Mouse (Mus musculus) neural tube, embryonic 13.5 days (tissue): ENCODE results near the gene Hapln4. TPM values are rescaled to one million over a fixed set of nuclear protein-coding genes. Genes with fewer than 3 reads are reported as not detected.
"Not testable (repeated sequence)": the region's sequence is repeated elsewhere in the genome, so short reads cannot be mapped to it uniquely, and the experiment has no call there.

Source experiments
- ATAC-seq: fragments of 200-750 bp; cut with Nextera tagmentation; 2 replicates; pipeline ENCODE4 v1.8.0; 2017; ENCODE audit warnings: low read depth, mild to moderate bottlenecking, moderate TSS enrichment, moderate library complexity
- H3K27ac ChIP-seq: fragments of 300-500 bp; sonication (generic); replicated peaks from 2 replicates; pipeline ENCODE4 v1.5.1; 2015; ENCODE audit warnings: moderate library complexity, mild to moderate bottlenecking, inconsistent platforms
- H3K27me3 ChIP-seq: fragments of 300-500 bp; sonication (generic); 2 replicates; pipeline ENCODE4 v1.6.1; 2015; ENCODE audit warnings: mild to moderate bottlenecking, inconsistent platforms
- H3K36me3 ChIP-seq: fragments of 300-500 bp; sonication (generic); 2 replicates; pipeline ENCODE4 v1.6.1; 2015; ENCODE audit warnings: mild to moderate bottlenecking, inconsistent platforms
- H3K4me1 ChIP-seq: fragments of 300-500 bp; sonication (generic); replicated peaks from 2 replicates; pipeline ENCODE4 v1.6.1; 2015; ENCODE audit warnings: inconsistent platforms
- H3K4me2 ChIP-seq: fragments of 300-500 bp; sonication (generic); 2 replicates; pipeline ENCODE4 v1.6.1; 2015; ENCODE audit warnings: inconsistent platforms, mild to moderate bottlenecking, moderate library complexity
- H3K4me3 ChIP-seq: fragments of 300-500 bp; sonication (generic); 2 replicates; pipeline ENCODE4 v1.5.1; 2015; ENCODE audit warnings: mild to moderate bottlenecking, inconsistent platforms
- H3K9ac ChIP-seq: fragments of 300-500 bp; sonication (generic); 2 replicates; pipeline ENCODE4 v1.6.1; 2015; ENCODE audit warnings: moderate library complexity, mild to moderate bottlenecking, inconsistent platforms
- H3K9me3 ChIP-seq: fragments of 300-500 bp; sonication (generic); 2 replicates; pipeline ENCODE4 v1.6.1; 2016; ENCODE audit warnings: inconsistent platforms
- WGBS: fragments of 180-500 bp; shearing (Covaris S2); methylation state at CpG from one replicate; pipeline ENCODE4 v1.1.7; 2015; 5-methylcytosine and 5-hydroxymethylcytosine counted together
- polyA plus RNA-seq: library from polyadenylated mRNA; unstranded; fragments of >200 nt; fragmentation: Nextera tagmentation; extraction: Ambion mirVana; gene quantifications from 2 replicates; pipeline ENCODE4 v1.2.1, GENCODE M21; 2015

The Hapln4 gene
- polyA plus RNA-seq = 0.35 and 0.51 TPM in 2 replicates

DNA sequence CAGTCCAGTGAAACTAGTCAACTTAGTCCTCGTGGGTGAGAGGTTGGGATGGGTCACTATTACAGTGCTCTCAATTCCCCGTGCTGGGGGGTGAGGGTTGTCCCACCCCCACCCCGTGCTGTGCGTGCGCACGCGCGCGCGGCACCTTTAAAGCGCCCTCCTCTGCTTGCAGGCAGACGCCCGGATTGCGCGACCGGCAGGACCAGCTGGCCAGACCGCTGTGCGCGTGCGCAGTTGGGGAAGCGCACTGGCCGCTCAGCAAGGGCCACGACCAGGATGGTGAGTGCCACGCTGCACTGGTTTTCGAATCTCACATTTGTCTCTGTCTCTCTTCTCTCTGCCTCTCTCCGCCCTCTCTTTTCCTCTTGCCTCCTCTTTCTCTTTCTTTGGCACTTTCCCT lies at the start of gene Hapln4:
Gene Hapln4, plus strand, starts transcription at position 173 of the 400 bp plus-strand sequence.
- peaks cover 73% of the 10 kb centered on the region for H3K27me3 ChIP-seq
- peak within 1 kb of the TSS; percentile 67 for H3K9ac ChIP-seq
- H3K36me3 ChIP-seq = 0 out of 2 replicates have a peak, but pooled peaks cover 17% of the 10 kb centered on the region
- H3K4me3 ChIP-seq = peak within 1 kb of the TSS; percentile 45
- WGBS = 2% methylated on average over 26 of the region's 26 CpGs
- ATAC-seq = no peak
- peaks cover 30% of the 10 kb centered on the region for H3K4me1 ChIP-seq
- H3K4me2 ChIP-seq = peak within 1 kb of the TSS; percentile 80
- H3K9me3 ChIP-seq = no peaks in the 10 kb centered on the region
- no peak within 1 kb of the TSS for H3K27ac ChIP-seq

DNA sequence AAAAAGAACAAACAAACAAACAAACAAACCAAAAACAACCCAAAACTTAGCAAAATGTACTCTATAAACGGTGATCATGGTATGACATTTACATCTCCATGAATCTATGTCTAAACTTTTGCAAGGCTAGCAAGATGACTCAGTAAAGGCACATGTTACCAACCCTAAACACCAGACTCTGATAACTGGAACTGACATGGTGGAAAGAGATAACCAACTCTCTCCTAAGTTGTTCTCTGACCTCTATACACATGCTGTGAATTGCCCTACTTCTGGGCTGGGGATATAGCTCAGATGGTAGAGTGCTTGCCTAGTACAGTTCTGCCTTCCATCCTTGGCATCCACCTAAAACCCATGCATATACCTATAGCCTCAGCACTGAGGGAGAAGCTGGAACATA lies 45.3 kb upstream of the Hapln4 start:
- H3K4me3 ChIP-seq = no peak overlapping the region
- H3K27me3 ChIP-seq = no peaks in the 10 kb centered on the region
- no peak overlapping the region for H3K4me2 ChIP-seq
- peaks cover 16% of the 10 kb centered on the region; the same call in 1 of the 2 replicates for H3K36me3 ChIP-seq
- no peaks in the 10 kb centered on the region for H3K9me3 ChIP-seq
- H3K27ac ChIP-seq = no peak overlapping the region
- no peak overlapping the region for H3K9ac ChIP-seq
- peaks cover 23% of the 10 kb centered on the region for H3K4me1 ChIP-seq
- no peak for ATAC-seq
- WGBS = 92% methylated on average over 1 of the region's 1 CpGs

DNA sequence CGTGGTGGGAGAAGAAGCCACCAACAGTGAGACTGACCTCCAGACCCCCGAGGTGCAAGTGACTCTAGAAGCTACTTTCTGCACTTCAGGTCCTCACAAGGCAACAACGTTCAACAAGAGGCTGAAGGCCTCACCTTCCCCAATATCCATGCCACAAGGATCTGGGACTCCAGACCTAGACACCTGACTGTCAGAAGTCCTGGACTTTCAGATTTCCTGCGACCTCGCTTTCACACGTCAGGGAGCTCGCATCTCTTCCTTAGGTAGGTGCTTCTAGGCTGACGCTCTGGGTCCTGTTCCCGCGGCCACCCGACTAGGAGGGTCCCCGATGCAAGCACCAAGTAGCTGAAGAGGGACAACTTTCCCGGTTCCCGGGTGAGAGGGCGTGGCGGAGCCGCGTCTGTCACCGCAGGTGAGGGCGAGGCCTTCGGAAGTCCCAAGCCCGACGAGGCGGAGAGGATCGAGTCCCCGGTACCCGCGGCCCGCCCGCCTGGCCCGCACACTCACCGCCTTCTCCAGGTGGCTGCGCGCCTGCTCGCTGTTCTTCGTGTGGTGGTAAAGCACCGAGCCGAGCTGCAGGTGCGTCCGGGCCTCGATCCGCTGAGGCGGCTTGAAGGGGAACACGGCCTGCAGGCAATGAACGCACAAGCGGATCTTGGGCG lies 41.2 kb upstream of the Hapln4 start:
- ATAC-seq = no peak; the same call in 1 of the 2 replicates
- H3K9me3 ChIP-seq = no peaks in the 10 kb centered on the region
- peaks cover 39% of the 10 kb centered on the region for H3K4me1 ChIP-seq
- H3K4me3 ChIP-seq = peak overlapping the region; percentile 85
- H3K27me3 ChIP-seq = no peaks in the 10 kb centered on the region
- peak overlapping the region; percentile 87 for H3K27ac ChIP-seq
- H3K36me3 ChIP-seq = 0 out of 2 replicates have a peak, but pooled peaks cover 3% of the 10 kb centered on the region
- 2% methylated on average over 46 of the region's 47 CpGs for WGBS
- H3K9ac ChIP-seq = peak overlapping the region; percentile 97
- peak overlapping the region; percentile 97 for H3K4me2 ChIP-seq

DNA sequence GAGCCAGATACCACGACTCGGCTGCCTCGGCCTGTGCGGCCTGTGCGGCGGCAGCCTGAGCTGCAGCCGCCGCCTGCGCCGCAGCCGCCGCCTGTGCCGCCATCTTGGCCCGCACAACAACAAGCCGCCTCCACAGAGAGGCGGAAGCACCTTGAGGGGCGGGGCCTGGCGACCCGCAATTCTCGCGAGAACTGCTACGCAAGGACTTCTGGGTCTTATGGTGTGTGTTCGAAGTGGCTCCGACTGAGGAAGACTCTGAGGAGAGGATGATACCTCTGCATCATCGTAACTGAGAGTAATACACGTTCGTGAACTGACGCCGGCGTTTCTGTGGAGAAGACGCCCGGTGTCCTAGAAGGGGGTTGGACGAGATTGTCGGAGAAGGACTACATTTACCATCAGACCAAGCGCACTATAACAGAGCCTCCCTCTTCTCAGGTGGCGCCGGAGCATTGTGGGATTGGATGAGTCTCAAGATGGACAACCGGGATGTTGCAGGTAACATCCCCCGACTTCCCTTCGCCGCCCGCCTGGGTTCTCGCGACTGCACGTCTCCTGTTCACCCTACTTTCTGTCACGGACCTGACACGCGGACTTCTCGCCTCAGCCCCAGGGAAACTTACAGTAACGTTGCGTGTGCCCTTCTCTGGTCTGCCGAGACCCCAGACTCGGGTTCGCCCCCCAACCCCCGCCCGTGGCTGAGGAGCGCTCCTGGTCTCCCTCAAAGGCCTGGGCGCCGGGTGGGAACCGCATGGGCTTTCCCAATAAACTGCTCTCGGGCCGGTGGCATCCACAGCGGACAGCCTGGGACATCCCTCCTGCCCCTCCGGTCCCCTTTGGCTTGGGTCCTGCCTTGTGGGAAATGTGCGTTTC lies 40.4 kb upstream of the Hapln4 start, which contains the start of the genes Mau2 and Sugp1:
Gene Mau2, minus strand, starts transcription at position 152 of the 873 bp plus-strand sequence.
Gene Sugp1, plus strand, starts transcription at position 231 of the 873 bp plus-strand sequence.
- H3K9ac ChIP-seq = peak within 1 kb of the TSS; percentile 97
- H3K4me1 ChIP-seq = peaks cover 39% of the 10 kb centered on the region
- H3K4me2 ChIP-seq = peak within 1 kb of the TSS; percentile 97
- peak; percentile 98 for ATAC-seq
- H3K27me3 ChIP-seq = no peaks in the 10 kb centered on the region
- peak within 1 kb of the TSS; percentile 85 for H3K4me3 ChIP-seq
- peak within 1 kb of the TSS; percentile 87 for H3K27ac ChIP-seq
- under 1% methylated on average over 65 of the region's 65 CpGs for WGBS
- no peaks in the 10 kb centered on the region for H3K9me3 ChIP-seq
- H3K36me3 ChIP-seq = 0 out of 2 replicates have a peak, but pooled peaks cover 3% of the 10 kb centered on the region

DNA sequence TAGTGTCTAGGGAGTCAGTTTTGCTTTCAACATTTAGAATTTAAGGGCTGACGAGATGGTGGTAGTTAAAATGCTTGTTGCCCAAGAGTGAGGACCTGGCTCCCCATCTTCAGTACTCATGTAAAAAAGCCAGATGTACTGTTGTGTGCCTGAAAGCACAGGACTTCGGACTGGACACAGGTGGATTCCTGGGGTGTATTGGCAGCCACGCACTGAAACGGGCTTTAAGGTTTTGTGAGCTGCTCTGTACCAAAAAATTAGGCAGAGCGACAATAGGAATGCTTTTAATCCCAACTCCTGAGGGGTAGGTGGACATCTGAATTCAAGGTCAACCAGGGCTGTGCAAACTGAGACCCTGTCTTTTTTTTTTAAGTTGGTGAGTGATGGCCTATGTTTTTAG lies 39.3 kb upstream of the Hapln4 start:
- peak overlapping the region; percentile 97 for H3K4me2 ChIP-seq
- peak overlapping the region; percentile 85 for H3K4me3 ChIP-seq
- peaks cover 39% of the 10 kb centered on the region for H3K4me1 ChIP-seq
- no peaks in the 10 kb centered on the region for H3K9me3 ChIP-seq
- WGBS = 91% methylated on average over 5 of the region's 5 CpGs
- no peaks in the 10 kb centered on the region for H3K27me3 ChIP-seq
- peaks cover 11% of the 10 kb centered on the region for H3K36me3 ChIP-seq
- ATAC-seq = no peak
- peak overlapping the region; percentile 97 for H3K9ac ChIP-seq
- H3K27ac ChIP-seq = no peak overlapping the region

DNA sequence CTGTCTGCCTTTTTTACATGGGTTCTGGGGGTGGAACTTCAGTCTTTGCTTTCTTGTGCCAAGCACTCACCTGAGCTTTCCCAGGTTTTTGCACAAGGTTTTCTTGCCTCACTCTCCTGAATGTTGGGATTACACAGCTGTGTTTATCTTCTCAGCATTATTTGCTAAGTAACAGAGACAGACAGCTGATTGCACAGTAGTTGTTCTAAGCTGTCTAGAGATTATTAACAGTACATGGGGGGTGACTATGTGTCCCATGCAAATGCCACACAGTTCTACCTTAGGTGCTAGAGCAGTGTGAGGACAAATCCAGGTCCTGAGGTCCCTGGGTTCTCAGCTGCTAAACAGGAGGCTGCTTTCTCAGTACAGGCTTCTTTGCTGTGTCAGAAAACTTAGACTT lies 33.6 kb upstream of the Hapln4 start:
- Histone ChIP-seq H3K27ac (no peak overlapping the region), H3K36me3 (peaks cover 58% of the 10 kb centered on the region), H3K27me3 (no peaks in the 10 kb centered on the region), H3K4me3 (no peak overlapping the region), H3K4me2 (no peak overlapping the region), H3K4me1 (no peaks in the 10 kb centered on the region), H3K9ac (no peak overlapping the region), H3K9me3 (no peaks in the 10 kb centered on the region)
- no peak for ATAC-seq

DNA sequence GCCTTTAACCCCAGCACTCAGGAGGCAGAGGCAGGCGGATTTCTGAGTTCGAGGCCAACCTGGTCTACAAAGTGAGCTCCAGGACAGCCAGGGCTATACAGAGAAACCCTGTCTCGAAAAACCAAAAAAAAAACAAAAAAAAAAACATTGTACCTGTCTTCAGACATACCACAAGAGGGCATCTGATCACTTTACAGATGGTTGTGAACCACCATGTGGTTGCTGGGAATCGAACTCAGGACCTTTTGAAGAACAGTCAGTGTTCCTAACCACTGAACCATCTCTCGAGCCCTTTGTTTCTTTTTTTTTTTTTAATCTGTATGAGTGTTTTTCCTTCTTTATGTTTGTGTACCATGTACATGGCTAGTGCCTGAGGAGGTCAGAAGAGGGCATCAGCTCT lies 32.8 kb upstream of the Hapln4 start:
- WGBS = 94% methylated on average over 5 of the region's 5 CpGs
- not testable (repeated sequence) for H3K4me3 ChIP-seq, ATAC-seq, H3K9ac ChIP-seq, H3K9me3 ChIP-seq, H3K27me3 ChIP-seq, H3K27ac ChIP-seq, H3K4me1 ChIP-seq, H3K4me2 ChIP-seq
- peaks cover 66% of the 10 kb centered on the region for H3K36me3 ChIP-seq

DNA sequence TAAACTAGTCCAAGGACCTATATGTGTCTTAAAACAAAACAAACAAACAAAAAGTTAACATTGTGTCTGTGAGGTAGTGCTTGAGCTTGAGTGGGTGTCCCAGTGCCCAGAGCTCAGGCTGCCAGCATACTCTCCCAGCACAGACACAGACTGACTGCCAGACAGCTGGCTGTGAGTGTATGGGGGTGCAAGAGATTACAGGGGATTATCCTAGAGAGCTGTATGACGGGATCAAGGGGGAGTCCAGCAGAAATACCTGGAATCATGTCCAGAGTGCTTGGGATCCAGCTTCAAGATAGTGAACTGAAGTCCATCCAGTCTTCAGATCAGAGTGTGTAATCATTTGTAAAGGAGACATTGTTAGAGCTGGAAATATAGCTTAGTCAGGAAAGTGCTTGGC lies 25.5 kb upstream of the Hapln4 start:
- Histone ChIP-seq H3K9me3 (no peaks in the 10 kb centered on the region), H3K4me2 (no peak overlapping the region), H3K4me1 (no peaks in the 10 kb centered on the region), H3K27me3 (no peaks in the 10 kb centered on the region), H3K4me3 (no peak overlapping the region), H3K27ac (no peak overlapping the region), H3K36me3 (peaks cover 93% of the 10 kb centered on the region), H3K9ac (no peak overlapping the region)
- WGBS = 85% methylated on average over 1 of the region's 1 CpGs
- ATAC-seq = no peak

DNA sequence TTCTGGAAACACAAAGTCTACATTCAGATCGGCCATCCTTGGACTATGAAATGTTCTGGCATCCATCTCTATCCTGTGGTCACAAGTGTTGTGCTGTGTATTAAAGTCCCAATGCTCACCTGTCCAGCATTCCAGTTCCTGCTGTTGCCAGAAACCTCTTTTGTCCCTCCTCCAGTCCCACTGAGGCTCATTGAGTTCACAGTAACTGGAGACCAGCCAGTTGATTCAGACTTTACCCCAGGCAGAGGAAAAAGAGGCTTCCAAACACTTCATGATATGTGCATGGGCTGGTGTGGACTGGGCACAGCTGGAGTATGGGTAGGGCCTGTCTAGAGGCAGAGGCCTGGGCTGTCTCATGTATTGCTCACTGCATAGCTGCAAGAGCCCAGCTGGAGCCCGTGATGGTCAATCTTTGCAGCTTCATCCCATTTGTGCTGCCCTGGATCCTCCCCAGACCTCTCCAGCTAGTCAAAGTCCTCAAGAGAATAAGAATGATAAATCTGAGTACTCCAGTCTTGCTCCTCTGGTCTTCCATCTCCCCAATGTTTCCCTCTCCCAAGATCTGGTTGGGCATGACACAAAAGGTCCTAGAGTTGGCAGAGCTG lies 11.3 kb upstream of the Hapln4 start:
- H3K27ac ChIP-seq = no peak overlapping the region
- no peak for ATAC-seq
- no peaks in the 10 kb centered on the region for H3K4me1 ChIP-seq
- no peak overlapping the region for H3K9ac ChIP-seq
- no peaks in the 10 kb centered on the region for H3K9me3 ChIP-seq
- WGBS = 85% methylated on average over 2 of the region's 2 CpGs
- H3K27me3 ChIP-seq = no peaks in the 10 kb centered on the region
- no peak overlapping the region for H3K4me2 ChIP-seq
- no peak overlapping the region for H3K4me3 ChIP-seq
- H3K36me3 ChIP-seq = peaks cover 54% of the 10 kb centered on the region

DNA sequence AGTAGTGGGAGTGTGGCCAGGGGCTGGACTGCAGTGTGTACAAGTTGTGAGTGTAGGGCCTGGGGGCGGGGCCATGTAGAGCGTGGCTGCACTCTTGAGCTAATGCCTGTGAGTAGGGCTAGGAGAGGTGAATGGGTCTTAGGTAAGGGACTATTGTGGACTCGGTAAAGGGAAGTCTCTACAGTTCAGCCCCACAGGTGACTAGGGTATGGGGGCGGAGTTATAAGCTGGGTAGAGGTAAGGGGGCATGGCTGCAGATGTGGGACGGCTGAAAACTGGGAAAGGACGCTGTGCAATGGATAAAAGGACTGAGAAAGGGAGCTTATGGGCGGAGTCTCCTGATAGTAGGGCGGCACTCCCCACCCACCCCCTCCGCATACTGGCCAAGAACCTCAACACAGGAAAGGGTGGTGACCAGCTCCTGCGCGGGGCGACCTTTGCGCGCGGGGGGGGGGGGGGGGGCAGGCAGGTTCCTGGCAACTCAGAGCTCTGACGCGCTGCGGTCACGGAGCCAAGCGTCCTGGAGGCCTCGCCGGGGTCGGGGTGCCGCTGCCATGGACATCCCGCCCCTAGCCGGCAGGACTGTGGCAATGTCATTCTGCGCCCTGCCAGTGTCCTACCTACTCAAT lies 10.7 kb upstream of the Hapln4 start, which contains the start of gene Tm6sf2:
Gene Tm6sf2, plus strand, starts transcription at position 484 of the 629 bp plus-strand sequence.
- H3K36me3 ChIP-seq = peaks cover 51% of the 10 kb centered on the region
- H3K9me3 ChIP-seq = no peaks in the 10 kb centered on the region
- peak within 1 kb of the TSS; percentile 29 for H3K4me2 ChIP-seq
- H3K27ac ChIP-seq = no peak within 1 kb of the TSS
- no peaks in the 10 kb centered on the region for H3K4me1 ChIP-seq
- peak; percentile 74 for ATAC-seq
- WGBS = 13% methylated on average over 21 of the region's 27 CpGs
- no peaks in the 10 kb centered on the region for H3K27me3 ChIP-seq
- no peak within 1 kb of the TSS for H3K9ac ChIP-seq
- no peak within 1 kb of the TSS for H3K4me3 ChIP-seq

DNA sequence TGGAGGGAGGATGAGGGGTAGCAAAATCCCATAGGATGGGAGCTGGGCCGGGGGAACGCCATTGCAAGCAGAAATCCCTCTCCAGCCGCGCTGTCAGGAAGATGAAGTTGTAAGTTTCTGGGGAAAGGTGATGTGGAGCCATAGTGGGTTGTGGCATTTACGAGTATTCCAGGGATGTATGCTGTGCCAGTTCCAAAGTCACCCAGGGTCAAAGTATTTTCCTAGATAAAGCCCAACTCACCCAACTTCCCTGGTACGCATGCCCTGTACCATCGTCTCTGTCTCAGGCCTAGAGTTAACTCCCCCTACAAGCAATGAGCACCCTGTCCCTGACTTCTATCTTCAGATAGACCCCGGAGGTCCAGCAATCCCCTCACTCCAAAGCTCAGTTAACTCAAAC lies 10.1 kb upstream of the Hapln4 start:
- Histone ChIP-seq H3K27ac (no peak overlapping the region), H3K27me3 (no peaks in the 10 kb centered on the region), H3K36me3 (peaks cover 45% of the 10 kb centered on the region), H3K9ac (no peak overlapping the region), H3K4me3 (no peak overlapping the region), H3K4me2 (peak overlapping the region; percentile 29), H3K9me3 (no peaks in the 10 kb centered on the region), H3K4me1 (no peaks in the 10 kb centered on the region)
- no peak for ATAC-seq
- 64% methylated on average over 8 of the region's 8 CpGs for WGBS
